Mouse (Mus musculus) erythroid progenitor cell, adult 5-6 weeks (primary cell): ENCODE results near the gene Olfr1493-ps1. TPM values are rescaled to one million over a fixed set of nuclear protein-coding genes. Genes with fewer than 3 reads are reported as not detected.

Experiments used
- ATAC-seq: replicated peaks from 2 replicates; pipeline ENCODE4 v1.8.0; 2016; ENCODE audit warnings: moderate number of reproducible peaks, mild to moderate bottlenecking, moderate TSS enrichment, inconsistent platforms; ENCODE audit not compliant: poor library complexity, low FRiP score, severe bottlenecking
- total RNA-seq, 2 experiments: library from RNA; stranded (forward) in 1 of 2; stranded (reverse) in 1 of 2; fragments of 150-400 nt in 1 of 2; fragments of 186-747, 209-891 nt in 1 of 2; gene quantifications; 2 replicates each; pipeline versions ENCODE4 v1.2.3 to v1.2.4; 2015 to 2017; ENCODE audit warnings: low replicate concordance in 2 of 2

Olfr1493-ps1 gene
- not detected in 2 replicates for total RNA-seq (2015; ENCODE audit: low replicate concordance)
- total RNA-seq (2017; ENCODE audit: low replicate concordance): not detected in 2 replicates

- no peak for ATAC-seq
Observed at GRCm38 (mm10) chr19:13722978-13723377, at the start of gene Olfr1493-ps1. Gene Olfr1493-ps1, plus strand, starts transcription at chr19:13723278.

GRCm38 (mm10) chr19:13696968-13697367 is 26.1 kb upstream of the Olfr1493-ps1 start, which contains the start of gene Olfr1491:
Gene Olfr1491, plus strand, starts transcription at chr19:13697268.
- ATAC-seq: no peak

- no peak for ATAC-seq
Observed at GRCm38 (mm10) chr19:13739428-13739827, 16.4 kb downstream of the Olfr1493-ps1 start, which contains the start of gene Olfr1494. Gene Olfr1494, plus strand, starts transcription at chr19:13739728.

GRCm38 (mm10) chr19:13749366-13749765 is 26.3 kb downstream of the Olfr1493-ps1 start:
- no peak for ATAC-seq

GRCm38 (mm10) chr19:13764306-13764705 is 41.2 kb downstream of the Olfr1493-ps1 start, which contains the start of gene Olfr1495:
Gene Olfr1495, plus strand, starts transcription at chr19:13764606.
- ATAC-seq: no peak

- ATAC-seq: no peak
Observed at GRCm38 (mm10) chr19:13768565-13769276, 45.6 kb downstream of the Olfr1493-ps1 start.

GRCm38 (mm10) chr19:13777578-13777977 is 54.5 kb downstream of the Olfr1493-ps1 start, which contains the start of gene Olfr1496:
Gene Olfr1496, plus strand, starts transcription at chr19:13777878.
- no peak for ATAC-seq

Other genes starting within 250 kb of the Olfr1493-ps1 start
- gene Olfr1475, start 243.1 kb upstream of the Olfr1493-ps1 start, total RNA-seq (2015; ENCODE audit: low replicate concordance): not detected in 2 replicates
- gene Olfr1475, start 243.1 kb upstream of the Olfr1493-ps1 start, total RNA-seq (2017; ENCODE audit: low replicate concordance): not detected in 2 replicates
- gene Olfr1477, start 222.7 kb upstream of the Olfr1493-ps1 start, total RNA-seq (2015; ENCODE audit: low replicate concordance): not detected in 2 replicates
- gene Olfr1477, start 222.7 kb upstream of the Olfr1493-ps1 start, total RNA-seq (2017; ENCODE audit: low replicate concordance): not detected in 2 replicates
- gene Olfr1480, start 195.4 kb upstream of the Olfr1493-ps1 start, total RNA-seq (2015; ENCODE audit: low replicate concordance): not detected in 2 replicates
- gene Olfr1480, start 195.4 kb upstream of the Olfr1493-ps1 start, total RNA-seq (2017; ENCODE audit: low replicate concordance): not detected in 2 replicates
- gene Olfr1484, start 139.8 kb upstream of the Olfr1493-ps1 start, total RNA-seq (2015; ENCODE audit: low replicate concordance): not detected in 2 replicates
- 0.39 TPM in 1 of 2 replicates, not detected in the other for gene Olfr1484, start 139.8 kb upstream of the Olfr1493-ps1 start, total RNA-seq (2017; ENCODE audit: low replicate concordance)
- not detected in 2 replicates for gene Olfr1487, start 105.9 kb upstream of the Olfr1493-ps1 start, total RNA-seq (2015; ENCODE audit: low replicate concordance)
- gene Olfr1487, start 105.9 kb upstream of the Olfr1493-ps1 start, total RNA-seq (2017; ENCODE audit: low replicate concordance): not detected in 2 replicates
- gene Olfr1489, start 91.7 kb upstream of the Olfr1493-ps1 start, total RNA-seq (2015; ENCODE audit: low replicate concordance): not detected in 2 replicates
- gene Olfr1489, start 91.7 kb upstream of the Olfr1493-ps1 start, total RNA-seq (2017; ENCODE audit: low replicate concordance): not detected in 2 replicates
- gene Olfr1490, start 72.2 kb upstream of the Olfr1493-ps1 start, total RNA-seq (2015; ENCODE audit: low replicate concordance): not detected in 2 replicates
- not detected in 2 replicates for gene Olfr1490, start 72.2 kb upstream of the Olfr1493-ps1 start, total RNA-seq (2017; ENCODE audit: low replicate concordance)
- gene Olfr1491, start 26.0 kb upstream of the Olfr1493-ps1 start, total RNA-seq (2015; ENCODE audit: low replicate concordance): not detected in 2 replicates
- gene Olfr1491, start 26.0 kb upstream of the Olfr1493-ps1 start, total RNA-seq (2017; ENCODE audit: low replicate concordance): not detected in 2 replicates
- gene Olfr1494, start 16.4 kb downstream of the Olfr1493-ps1 start, total RNA-seq (2015; ENCODE audit: low replicate concordance): not detected in 2 replicates
- not detected in 2 replicates for gene Olfr1494, start 16.4 kb downstream of the Olfr1493-ps1 start, total RNA-seq (2017; ENCODE audit: low replicate concordance)
- not detected in 2 replicates for gene Olfr1495, start 41.3 kb downstream of the Olfr1493-ps1 start, total RNA-seq (2015; ENCODE audit: low replicate concordance)
- not detected in 2 replicates for gene Olfr1495, start 41.3 kb downstream of the Olfr1493-ps1 start, total RNA-seq (2017; ENCODE audit: low replicate concordance)
- gene Olfr1496, start 54.6 kb downstream of the Olfr1493-ps1 start, total RNA-seq (2015; ENCODE audit: low replicate concordance): not detected in 2 replicates
- not detected in 2 replicates for gene Olfr1496, start 54.6 kb downstream of the Olfr1493-ps1 start, total RNA-seq (2017; ENCODE audit: low replicate concordance)
- gene Olfr1497, start 74.9 kb downstream of the Olfr1493-ps1 start, total RNA-seq (2015; ENCODE audit: low replicate concordance): not detected in 2 replicates
- gene Olfr1497, start 74.9 kb downstream of the Olfr1493-ps1 start, total RNA-seq (2017; ENCODE audit: low replicate concordance): not detected in 2 replicates
- not detected in 2 replicates for gene Olfr1499, start 96.2 kb downstream of the Olfr1493-ps1 start, total RNA-seq (2015; ENCODE audit: low replicate concordance)
- gene Olfr1499, start 96.2 kb downstream of the Olfr1493-ps1 start, total RNA-seq (2017; ENCODE audit: low replicate concordance): not detected in 2 replicates
- not detected in 2 replicates for gene Olfr1500, start 107.2 kb downstream of the Olfr1493-ps1 start, total RNA-seq (2015; ENCODE audit: low replicate concordance)
- gene Olfr1500, start 107.2 kb downstream of the Olfr1493-ps1 start, total RNA-seq (2017; ENCODE audit: low replicate concordance): not detected in 2 replicates
- not detected in 2 replicates for gene Olfr1501, start 127.4 kb downstream of the Olfr1493-ps1 start, total RNA-seq (2015; ENCODE audit: low replicate concordance)
- gene Olfr1501, start 127.4 kb downstream of the Olfr1493-ps1 start, total RNA-seq (2017; ENCODE audit: low replicate concordance): not detected in 2 replicates
- not detected in 2 replicates for gene Olfr1502, start 138.5 kb downstream of the Olfr1493-ps1 start, total RNA-seq (2015; ENCODE audit: low replicate concordance)
- not detected in 2 replicates for gene Olfr1502, start 138.5 kb downstream of the Olfr1493-ps1 start, total RNA-seq (2017; ENCODE audit: low replicate concordance)
- gene Olfr1504, start 174.7 kb downstream of the Olfr1493-ps1 start, total RNA-seq (2015; ENCODE audit: low replicate concordance): not detected in 2 replicates
- not detected in 2 replicates for gene Olfr1504, start 174.7 kb downstream of the Olfr1493-ps1 start, total RNA-seq (2017; ENCODE audit: low replicate concordance)
- gene Olfr1505, start 190.3 kb downstream of the Olfr1493-ps1 start, total RNA-seq (2015; ENCODE audit: low replicate concordance): not detected in 2 replicates
- not detected in 2 replicates for gene Olfr1505, start 190.3 kb downstream of the Olfr1493-ps1 start, total RNA-seq (2017; ENCODE audit: low replicate concordance)